In the genomic region with DNA sequence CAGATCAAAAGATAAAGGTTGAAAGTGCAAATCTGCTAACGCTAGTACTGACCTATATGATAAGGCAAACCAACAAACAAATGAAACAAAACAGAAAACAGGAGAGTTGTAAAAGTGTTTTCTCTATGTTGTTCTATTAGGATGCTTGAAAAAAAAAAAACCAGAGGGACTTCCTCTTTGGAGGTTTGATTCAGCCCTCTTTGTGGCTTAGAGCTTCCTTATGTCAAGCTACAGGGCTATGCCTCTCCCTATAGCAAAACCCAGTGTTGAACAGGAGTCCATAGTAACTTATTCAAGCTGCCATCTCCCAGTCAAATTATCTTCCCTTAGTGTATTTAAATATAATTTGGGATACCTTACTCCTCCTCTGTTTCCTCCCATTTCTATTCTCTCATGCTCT, we compare ENCODE assay signal across 23 mouse cellular contexts. TPM values are rescaled to one million over a fixed set of nuclear protein-coding genes. Genes with fewer than 3 reads are reported as not detected.
"Had no signal": no experiment of that assay in that cellular context is flagged by ENCODE, and none has a peak within 500 bp of the region (broad histone marks: within the 10 kb centered on the region; RNA-seq: fewer than 3 reads in every experiment).

No protein-coding gene starts in this region.

- H3K4me3 ChIP-seq: kidney, embryonic 15.5 days; left cerebral cortex, adult 2 months; limb, embryonic 12.5 days; limb, embryonic 15.5 days; neural tube, embryonic 12.5 days; neural tube, embryonic 15.5 days had no signal

- H3K27ac ChIP-seq: kidney, embryonic 15.5 days; left cerebral cortex, adult 2 months; limb, embryonic 12.5 days; limb, embryonic 15.5 days; liver, embryonic 14.5 days; macrophage; neural tube, embryonic 12.5 days; neural tube, embryonic 15.5 days; stomach, postnatal 0 days had no signal

- ATAC-seq: intestine, postnatal 0 days; liver, postnatal 0 days; lung, postnatal 0 days had no signal

- H3K27me3 ChIP-seq: kidney, embryonic 15.5 days; limb, embryonic 12.5 days; limb, embryonic 15.5 days; neural tube, embryonic 12.5 days; neural tube, embryonic 15.5 days had no signal

- H3K36me3 ChIP-seq: kidney, embryonic 15.5 days; limb, embryonic 12.5 days; limb, embryonic 15.5 days; neural tube, embryonic 12.5 days; neural tube, embryonic 15.5 days had no signal

- DNase-seq: kidney, adult 2 months; kidney, postnatal 10 days; kidney, postnatal 4 days; layer of hippocampus, adult 9-11 months; left cerebral cortex, postnatal 4 days; liver, postnatal 0 days; lung, embryonic 14.5 days; midbrain, embryonic 14.5 days; retina, postnatal 1 day; thymus, adult 2 months; thymus, postnatal 14 days; thymus, postnatal 4 days had no signal

- H3K9ac ChIP-seq: kidney, embryonic 15.5 days; limb, embryonic 12.5 days; limb, embryonic 15.5 days; liver, embryonic 14.5 days; liver, postnatal 0 days; lung, embryonic 14.5 days; neural tube, embryonic 12.5 days; neural tube, embryonic 15.5 days had no signal

- H3K9me3 ChIP-seq: kidney, embryonic 15.5 days; limb, embryonic 12.5 days; limb, embryonic 15.5 days; neural tube, embryonic 12.5 days; neural tube, embryonic 15.5 days had no signal

- H3K4me1 ChIP-seq: kidney, embryonic 15.5 days; limb, embryonic 12.5 days; limb, embryonic 15.5 days; neural tube, embryonic 12.5 days; neural tube, embryonic 15.5 days had no signal

RNA-seq across cellular contexts. Expression of a gene that starts 44.8 kb away (rescaled TPM):
- polyA plus RNA-seq: macrophage had no signal
